Mouse (Mus musculus) B cell, adult 2 months (primary cell): ENCODE data around the gene Crls1.

Source experiments
- DNase-seq, 2 experiments: peaks; one replicate each; pipeline ENCODE4 v3.0.0; 2022

Gene Crls1

DNA sequence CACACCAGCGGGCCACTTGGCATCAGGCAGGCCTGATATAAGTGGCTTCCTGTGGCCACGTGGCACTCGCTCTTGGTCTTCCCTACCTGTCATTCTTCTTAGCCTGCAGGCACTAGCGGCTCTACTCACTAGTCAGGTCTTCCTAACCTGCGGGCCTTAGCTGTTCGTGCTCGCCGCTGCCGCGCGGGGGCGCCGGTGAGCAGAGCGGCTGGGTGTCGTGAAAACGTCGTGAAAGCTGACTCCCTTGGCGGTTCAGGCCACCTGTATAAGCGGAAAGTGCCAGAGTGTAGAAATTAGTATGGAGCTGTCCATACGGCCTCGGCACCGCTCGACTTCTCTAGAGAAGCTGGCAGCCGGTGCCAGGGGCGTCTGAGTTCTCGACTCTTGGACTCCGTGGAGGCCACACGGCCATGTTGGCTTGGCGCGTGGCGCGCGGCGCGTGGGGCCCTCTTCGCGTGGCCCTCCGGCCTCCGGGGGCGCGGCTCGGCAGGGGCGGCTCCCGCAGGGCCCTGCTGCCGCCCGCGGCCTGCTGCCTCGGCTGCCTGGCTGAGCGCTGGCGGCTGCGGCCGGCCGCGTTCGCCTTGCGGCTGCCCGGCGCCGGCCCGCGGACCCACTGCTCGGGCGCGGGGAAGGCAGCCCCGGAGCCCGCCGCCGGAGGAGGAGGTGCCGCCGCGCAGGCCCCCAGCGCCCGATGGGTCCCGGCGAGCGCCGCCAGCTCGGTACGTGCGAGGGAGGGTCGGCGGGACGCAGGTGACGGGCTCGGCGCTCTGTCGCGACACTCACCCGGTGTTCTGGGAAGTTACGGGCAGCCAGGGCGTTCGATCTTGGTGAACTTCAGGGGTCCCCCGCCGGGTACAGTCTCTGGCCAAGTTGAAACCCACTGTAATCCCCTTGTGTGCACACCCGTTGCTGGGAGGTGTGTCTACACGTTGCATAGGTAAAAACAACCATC is at the start of gene Crls1:
Gene Crls1 (plus strand): TSS at position 260 of the 952 bp plus-strand sequence.
- DNase-seq = peak; percentile 100

GRCm38 (mm10) chr2:132802976-132803375 is 43.5 kb upstream of the Crls1 start:
- DNase-seq = no peak

DNA sequence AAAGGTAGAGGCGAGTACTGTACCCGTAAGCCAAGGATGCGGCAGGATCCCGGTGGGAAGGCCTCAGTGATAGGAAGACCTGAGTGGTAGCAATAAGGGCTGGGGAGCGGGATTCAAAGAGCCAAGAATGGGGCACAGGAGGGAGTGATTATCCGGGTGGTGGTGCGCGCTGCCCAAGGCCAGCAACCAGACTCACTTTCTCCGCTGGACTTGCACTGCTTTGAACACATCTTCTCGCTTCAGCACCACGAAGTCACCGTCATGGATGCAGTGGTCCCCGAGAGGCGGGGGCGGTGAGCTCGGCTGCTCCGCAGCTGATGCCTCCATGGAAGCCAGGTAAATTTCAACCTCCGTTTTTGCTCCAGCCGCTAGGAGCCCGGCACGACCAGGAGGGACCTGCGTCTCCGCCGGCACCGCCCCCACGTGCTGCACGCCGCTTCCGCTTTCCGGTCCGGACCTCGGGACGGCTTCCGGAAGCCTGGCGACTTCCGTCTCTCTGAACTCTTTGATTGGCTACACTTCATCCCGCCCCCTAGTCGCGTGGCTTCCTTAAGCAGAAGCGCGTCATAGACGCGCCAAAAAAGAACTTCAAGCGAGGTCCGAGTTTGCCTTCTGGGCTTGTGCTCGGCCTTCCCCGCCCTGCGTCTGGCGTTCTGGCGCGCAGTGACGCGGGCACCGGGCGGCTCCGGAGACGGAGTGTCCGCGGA is 30.7 kb upstream of the Crls1 start, which contains the start of the genes Trmt6 and Mcm8:
Gene Trmt6 (minus strand): TSS at position 448 of the 707 bp plus-strand sequence.
Gene Mcm8 (plus strand): TSS at position 534 of the 707 bp plus-strand sequence.
- DNase-seq = peak; percentile 93

- no peak for DNase-seq
These were observed 5.4 kb upstream of the Crls1 start for GRCm38 (mm10) chr2:132841071-132841470.

GRCm38 (mm10) chr2:132847581-132847980 is 1.1 kb downstream of the Crls1 start:
- no peak for DNase-seq

DNA sequence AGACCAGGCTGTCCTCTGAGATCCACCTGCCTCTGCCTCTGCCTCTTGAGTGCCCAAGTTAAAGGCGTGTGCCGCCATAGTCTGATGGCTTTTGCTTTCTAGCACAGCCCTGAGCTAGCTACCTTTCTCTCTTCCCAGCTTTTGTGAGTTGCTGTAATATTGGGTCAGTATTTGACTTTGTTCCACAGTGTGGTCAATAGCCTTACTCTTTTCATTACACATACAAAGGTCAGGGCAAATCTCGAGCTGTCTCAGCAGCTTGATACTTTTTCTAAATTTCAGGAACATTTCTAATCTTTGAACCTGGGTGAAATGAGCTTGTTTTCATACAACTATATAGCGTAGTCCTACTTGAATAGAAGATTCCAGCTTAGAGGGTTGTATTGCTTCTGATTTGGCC is 1.9 kb downstream of the Crls1 start:
- no peak for DNase-seq

DNA sequence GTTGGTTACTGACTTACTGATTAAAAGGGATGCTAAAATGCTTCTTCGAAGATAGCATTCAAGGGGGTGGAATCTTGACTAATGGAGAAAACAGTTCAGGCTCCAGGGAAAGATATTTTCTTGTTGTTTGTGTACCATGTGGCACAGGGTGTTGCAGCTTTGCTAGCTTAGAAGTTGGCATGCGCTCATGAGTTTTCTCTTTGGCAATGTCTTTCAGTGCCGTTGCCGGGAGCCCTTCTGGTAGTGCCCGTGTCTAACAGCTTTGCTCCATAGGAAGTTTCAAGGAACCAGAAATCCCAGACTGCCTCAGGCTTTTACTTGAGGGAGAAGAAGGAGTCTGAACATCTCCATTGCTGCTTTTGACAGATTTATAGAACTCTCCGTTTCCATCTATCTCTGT is 2.7 kb downstream of the Crls1 start:
- DNase-seq = no peak

DNA sequence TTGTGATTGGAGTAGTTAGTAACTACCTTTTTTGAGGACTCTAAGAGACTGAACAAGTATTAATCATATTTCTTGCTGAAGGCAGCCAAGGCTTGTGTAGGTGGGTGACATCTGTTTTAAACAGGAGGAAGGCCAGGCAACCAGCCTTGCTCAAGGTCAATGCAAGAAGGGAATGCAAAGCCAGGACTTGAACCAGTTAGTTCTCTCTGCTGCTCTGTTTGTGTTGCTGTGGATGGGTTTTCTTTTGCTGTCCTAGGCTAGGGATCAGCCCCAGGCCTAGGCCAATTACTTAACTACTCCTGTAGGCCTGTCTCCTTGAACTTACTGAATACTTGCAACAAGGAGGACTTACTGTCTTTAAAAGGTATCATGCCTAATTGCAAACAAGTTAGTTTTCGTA is 6.6 kb downstream of the Crls1 start:
- DNase-seq = no peak

- DNase-seq = no peak
These were observed 9.9 kb downstream of the Crls1 start for GRCm38 (mm10) chr2:132856333-132856732.

GRCm38 (mm10) chr2:132860435-132860834 is 14.0 kb downstream of the Crls1 start:
- DNase-seq = no peak

DNA sequence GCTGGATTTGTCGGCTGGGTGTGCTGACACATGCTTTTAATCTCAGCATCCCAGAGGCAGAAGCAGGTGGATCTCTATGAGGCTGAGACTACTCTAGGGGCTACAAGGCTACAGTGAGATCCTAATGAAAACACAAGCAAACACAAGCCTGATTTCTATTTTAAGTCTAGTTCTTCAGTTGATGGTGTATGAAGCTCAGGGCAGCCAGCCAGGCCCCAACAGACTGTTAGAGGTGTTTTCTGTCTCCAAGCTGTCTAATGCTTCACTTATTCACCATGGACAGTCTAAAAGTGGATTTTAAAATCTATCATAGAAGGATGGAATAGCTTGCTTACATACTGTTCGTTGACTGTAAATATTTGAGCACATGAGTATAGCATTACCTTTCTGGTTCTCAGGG is 15.0 kb downstream of the Crls1 start:
- DNase-seq = no peak

DNA sequence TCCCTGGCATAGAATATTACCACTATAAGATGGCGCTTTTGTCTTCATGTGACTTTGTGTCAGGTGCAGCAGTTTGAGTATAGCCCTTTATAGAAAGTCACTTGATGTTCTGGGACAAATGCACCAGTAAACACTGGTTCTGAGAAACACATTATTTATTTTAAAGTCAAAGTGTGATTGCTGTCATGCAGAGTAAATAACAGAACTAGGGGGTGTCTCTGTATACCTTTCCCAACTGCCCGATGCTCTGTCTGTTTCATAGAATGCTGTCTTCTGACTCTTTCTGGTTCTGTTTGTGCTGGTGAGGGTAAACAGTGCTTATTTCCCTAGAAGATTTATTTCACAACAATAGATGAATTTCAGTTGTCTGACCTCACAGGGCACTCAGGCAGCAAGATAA is 16.9 kb downstream of the Crls1 start:
- DNase-seq = no peak

GRCm38 (mm10) chr2:132867521-132867920 is 21.1 kb downstream of the Crls1 start:
- no peak for DNase-seq

- no peak for DNase-seq
These were observed 23.2 kb downstream of the Crls1 start for GRCm38 (mm10) chr2:132869682-132870081.

DNA sequence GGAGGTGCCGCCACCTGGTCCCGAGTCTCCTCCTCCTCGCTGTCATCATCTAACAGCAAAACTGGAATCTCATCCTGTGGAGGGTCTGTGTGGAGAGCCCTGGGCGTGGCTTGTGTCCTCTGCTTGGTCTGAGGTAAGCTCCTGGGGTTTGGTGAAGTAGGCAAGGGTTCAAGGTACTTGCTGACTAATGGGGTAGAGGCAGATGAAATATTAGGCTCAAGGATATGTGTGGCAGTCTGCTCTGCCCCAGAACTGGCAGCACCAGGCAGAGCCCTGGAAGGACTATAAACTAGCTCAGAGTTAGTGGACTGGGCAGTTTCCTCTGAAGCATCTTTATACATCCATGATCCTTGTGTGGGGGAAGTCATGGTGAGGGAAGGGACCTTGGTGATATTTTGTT is 23.8 kb downstream of the Crls1 start:
- DNase-seq = no peak

GRCm38 (mm10) chr2:132871663-132872062 is 25.2 kb downstream of the Crls1 start:
- no peak for DNase-seq

GRCm38 (mm10) chr2:132873657-132874326 is 27.3 kb downstream of the Crls1 start:
- no peak for DNase-seq

DNA sequence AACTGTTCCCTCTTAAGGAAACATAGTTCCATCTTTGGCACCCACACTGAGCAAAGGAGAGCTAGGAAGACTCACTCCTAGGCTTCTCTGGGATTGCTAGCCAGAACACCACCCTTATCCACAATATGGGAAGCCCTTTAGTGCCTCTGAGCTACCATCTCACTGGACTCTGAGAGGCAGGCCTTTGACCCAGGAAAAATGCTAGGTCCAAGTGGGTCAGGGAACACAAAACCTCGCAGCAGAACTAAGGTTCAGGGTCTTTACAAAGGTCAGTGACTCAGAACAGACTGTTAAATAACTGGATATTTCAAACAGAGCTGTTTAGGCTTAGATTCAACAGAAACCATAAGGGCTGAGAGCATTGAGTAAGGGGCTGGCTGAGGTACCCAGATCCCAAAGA is 30.5 kb downstream of the Crls1 start:
- no peak for DNase-seq

DNA sequence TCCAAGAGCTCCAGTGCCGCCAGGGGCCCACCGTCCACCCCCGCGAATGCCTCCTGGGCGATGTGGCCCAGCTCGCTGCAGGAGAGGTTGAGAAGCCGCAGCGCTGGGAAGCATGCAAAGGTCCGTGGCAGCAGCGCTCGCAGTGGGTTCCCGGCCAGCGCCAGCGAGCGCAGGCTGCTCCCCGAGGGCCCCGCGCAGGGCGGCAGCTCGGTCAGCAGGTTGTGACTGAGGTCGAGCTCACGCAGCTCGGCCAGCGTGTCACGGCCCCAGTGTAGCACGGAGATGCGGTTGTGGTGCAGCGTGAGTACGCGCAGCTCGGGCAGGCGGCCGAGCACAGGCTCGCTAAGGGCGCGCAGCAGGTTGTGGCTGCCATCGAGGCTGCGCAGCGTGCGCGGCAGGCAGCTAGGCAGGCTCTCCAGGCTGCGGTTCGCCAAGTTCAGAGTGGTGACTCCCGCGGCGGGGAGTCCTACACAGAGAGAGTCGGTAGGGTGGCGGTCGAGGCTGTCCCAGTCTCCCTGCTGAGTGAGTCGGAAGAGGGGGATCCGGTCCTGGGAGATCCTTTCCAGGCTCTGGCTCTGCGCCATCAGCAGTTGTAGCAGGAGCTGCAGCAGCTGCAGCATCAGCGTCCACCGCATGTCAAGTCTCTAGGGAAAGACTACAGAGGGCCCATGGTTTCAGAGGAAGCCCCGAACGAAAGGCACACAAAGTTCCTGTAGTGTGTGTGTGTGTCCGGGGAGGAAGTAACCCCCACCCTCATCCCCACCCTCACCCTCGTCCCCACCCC is 33.0 kb downstream of the Crls1 start:
- DNase-seq = peak; percentile 14 to 20

GRCm38 (mm10) chr2:132880844-132881645 is 34.6 kb downstream of the Crls1 start, which contains the start of gene Lrrn4:
TSS of gene Lrrn4 (minus strand) at chr2:132880891.
- no peak for DNase-seq

DNA sequence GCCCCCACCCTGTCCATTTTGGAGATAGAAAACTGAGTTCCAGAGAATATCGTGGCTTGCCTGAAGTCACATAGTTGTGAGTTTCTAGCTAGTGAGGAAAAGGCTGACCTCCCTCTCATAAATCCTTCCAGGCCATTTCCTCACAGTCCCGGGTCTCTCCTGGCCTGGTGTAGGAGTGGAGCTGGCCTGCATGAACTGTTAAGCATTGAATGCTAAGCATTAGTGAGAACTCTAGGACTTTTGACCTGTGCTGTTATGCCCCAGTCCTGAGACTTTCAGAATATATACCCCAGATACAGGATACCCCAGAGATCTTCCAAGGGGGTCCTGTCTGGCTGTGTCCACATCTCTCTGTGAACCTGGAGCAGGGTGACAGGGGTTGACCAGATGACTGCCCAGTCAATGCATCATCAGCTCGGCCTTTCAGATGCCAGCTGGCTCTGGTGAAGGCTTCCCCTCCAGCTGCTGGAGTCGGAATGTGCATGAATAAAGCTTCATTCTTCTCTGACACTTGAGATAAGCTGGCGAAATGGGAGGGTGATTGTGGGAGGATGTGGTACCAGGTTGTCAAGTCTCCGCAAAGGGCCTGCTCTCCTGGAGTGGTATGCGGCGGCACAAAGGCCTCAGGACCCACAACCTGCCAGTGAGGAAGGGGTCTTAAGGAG is 38.0 kb downstream of the Crls1 start:
- no peak for DNase-seq
